Mouse (Mus musculus) G1E (cell line): Measurements from ENCODE around the gene Mfsd1. TPM values are rescaled to one million over a fixed set of nuclear protein-coding genes. Genes with fewer than 3 reads are reported as not detected.

Experiments
- ATAC-seq: 2 replicates; pipeline ENCODE4 v1.8.0; 2016; ENCODE audit warnings: mild to moderate bottlenecking; ENCODE audit not compliant: insufficient number of reproducible peaks, poor library complexity, low FRiP score, severe bottlenecking; ENCODE audit errors: extremely low read depth
- DNase-seq: peaks from one replicate; pipeline ENCODE4 v3.0.0; 2012; ENCODE audit warnings: low spot score
- H3K27me3 ChIP-seq: 2 replicates; pipeline ENCODE4 v1.6.1; 2012; ENCODE audit warnings: mild to moderate bottlenecking, low read length, inconsistent platforms; ENCODE audit not compliant: insufficient read depth
- H3K36me3 ChIP-seq: replicated peaks from 2 replicates; pipeline ENCODE3; 2012; ENCODE audit warnings: mild to moderate bottlenecking, inconsistent platforms
- H3K4me1 ChIP-seq: 2 replicates; pipeline ENCODE4 v1.6.1; 2012; ENCODE audit warnings: low read depth, low read length, inconsistent platforms, mixed read lengths; ENCODE audit not compliant: insufficient read depth
- H3K4me3 ChIP-seq: 2 replicates; pipeline ENCODE4 v1.5.1; 2012; ENCODE audit warnings: low read depth, mild to moderate bottlenecking, inconsistent platforms, low read length, moderate library complexity, mixed read lengths
- H3K9me3 ChIP-seq: replicated peaks from 2 replicates; pipeline ENCODE4 v1.6.1; 2012; ENCODE audit warnings: inconsistent platforms
- CTCF ChIP-seq: IDR thresholded peaks from 2 replicates; pipeline ENCODE4 v1.5.1; 2012; ENCODE audit warnings: low read depth, low read length, inconsistent platforms, mixed read lengths
- GATA1 ChIP-seq: IDR thresholded peaks from 2 replicates; pipeline ENCODE4 v1.6.1; 2012; ENCODE audit warnings: borderline replicate concordance, low read length, inconsistent platforms, mixed read lengths
- GATA2 ChIP-seq: IDR thresholded peaks from 2 replicates; pipeline ENCODE4 v1.6.1; 2012; ENCODE audit warnings: low read depth, low read length, inconsistent platforms, borderline replicate concordance
- POLR2AphosphoS5 ChIP-seq: IDR thresholded peaks from 2 replicates; pipeline ENCODE4 v1.6.1; 2012; ENCODE audit warnings: low read depth, low read length, inconsistent platforms; ENCODE audit not compliant: insufficient replicate concordance
- TAL1 ChIP-seq: conservative IDR thresholded peaks from 2 replicates; pipeline ENCODE4 v1.6.1; 2012; ENCODE audit warnings: low read depth, low read length, inconsistent platforms, mixed read lengths
- polyA plus RNA-seq: library from polyadenylated mRNA; stranded (reverse); fragments of >175 nt; gene quantifications from 2 replicates; pipeline ENCODE4 v1.2.3, GENCODE M21; 2012
- total RNA-seq, 2 experiments: library from RNA; stranded (forward) in 1 of 2; stranded (reverse) in 1 of 2; fragments of 200-1000 nt in 1 of 2; fragments of >200 nt in 1 of 2; fragmentation: Nextera tagmentation in 1 of 2; gene quantifications; 2 replicates each; pipeline ENCODE4 v1.2.3; 2014 to 2017

The Mfsd1 gene
- total and polyA plus RNA-seq, 3 experiments = 24.0 to 206 (median 30.1) TPM

DNA sequence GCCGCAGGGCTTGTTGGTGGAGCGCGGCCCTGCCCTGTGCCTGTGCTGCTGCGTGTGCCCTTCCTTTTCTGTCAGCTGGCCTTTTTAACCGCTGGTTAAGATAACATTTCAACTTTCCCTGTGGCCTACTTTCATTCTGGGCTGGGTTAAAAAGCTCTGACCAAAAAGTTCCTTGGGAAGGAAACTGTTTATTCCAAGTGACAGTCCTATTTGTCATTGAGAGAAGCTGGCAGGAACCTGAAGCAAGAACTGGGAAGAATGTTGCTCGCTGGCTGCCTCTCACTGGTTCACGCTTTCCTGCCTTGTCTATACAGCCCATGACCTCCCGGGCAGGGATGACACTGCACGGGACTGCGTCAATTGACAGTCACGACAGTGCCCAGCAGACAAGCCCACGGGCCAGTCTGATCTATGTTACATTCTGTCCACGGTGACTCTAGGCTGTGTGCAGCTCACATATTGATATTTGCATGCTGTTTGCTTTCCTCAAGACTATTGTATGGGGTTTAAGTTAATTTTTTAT is 19.1 kb downstream of the Mfsd1 start:
- TF ChIP-seq TAL1 (no peak), POLR2AphosphoS5 (no peak), CTCF (no peak), GATA1 (no peak), GATA2 (no peak)
- no peak overlapping the region for H3K4me3 ChIP-seq
- DNase-seq (no peak), ATAC-seq (no peak)
- no peaks in the 10 kb centered on the region for H3K4me1 ChIP-seq
- peaks cover 65% of the 10 kb centered on the region for H3K36me3 ChIP-seq
- no peaks in the 10 kb centered on the region for H3K9me3 ChIP-seq
- H3K27me3 ChIP-seq = no peaks in the 10 kb centered on the region

DNA sequence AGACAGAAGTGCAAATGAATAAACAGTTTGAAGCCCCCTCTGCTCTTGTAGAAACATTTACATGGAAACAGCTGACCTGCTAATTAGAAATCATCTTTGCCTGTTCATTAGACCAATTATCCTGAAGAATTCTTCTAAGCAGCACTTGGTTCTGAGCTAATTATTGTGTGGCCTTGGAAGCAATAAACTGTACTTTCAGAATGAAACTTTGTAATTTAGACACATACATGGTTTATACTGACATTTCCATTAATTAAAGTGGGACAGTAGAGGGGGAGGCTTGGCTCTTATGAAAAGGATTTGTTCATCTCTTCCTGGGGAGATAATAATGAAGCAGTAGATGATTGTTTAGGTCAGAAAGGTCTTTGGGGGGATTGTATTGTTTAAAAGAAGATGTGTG is 35.7 kb downstream of the Mfsd1 start:
- no peak for ATAC-seq
- H3K27me3 ChIP-seq = peaks cover 7% of the 10 kb centered on the region
- H3K36me3 ChIP-seq = no peaks in the 10 kb centered on the region
- H3K4me1 ChIP-seq = no peaks in the 10 kb centered on the region
- H3K9me3 ChIP-seq = no peaks in the 10 kb centered on the region
- no peak for DNase-seq
- H3K4me3 ChIP-seq = no peak overlapping the region
- TF ChIP-seq CTCF (no peak), TAL1 (no peak), GATA2 (no peak), GATA1 (no peak), POLR2AphosphoS5 (no peak)

DNA sequence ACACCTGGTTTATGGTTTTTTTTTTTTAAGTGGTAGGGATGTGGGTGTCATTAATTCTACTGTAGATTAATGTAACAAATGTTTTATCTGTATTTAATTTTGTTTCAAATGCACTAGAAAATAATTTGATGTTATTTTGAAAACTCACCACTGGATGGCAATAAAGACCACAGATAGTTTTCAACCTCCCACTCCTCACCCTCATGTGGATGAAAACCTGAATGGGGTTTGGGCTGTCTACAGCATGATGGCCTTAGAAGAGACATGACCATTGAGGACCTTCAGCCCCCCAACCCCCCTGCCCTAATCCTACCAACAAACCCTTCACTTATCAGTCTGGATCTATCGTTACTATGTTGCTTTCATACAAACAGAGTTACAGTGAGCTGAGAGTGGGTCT is 42.1 kb downstream of the Mfsd1 start:
- ATAC-seq (no peak), DNase-seq (no peak)
- TF ChIP-seq POLR2AphosphoS5 (no peak), GATA2 (no peak), TAL1 (no peak), CTCF (no peak), GATA1 (no peak)
- Histone ChIP-seq H3K27me3 (peaks cover 2% of the 10 kb centered on the region; the same call in 1 of the 2 replicates), H3K9me3 (no peaks in the 10 kb centered on the region), H3K4me3 (no peak overlapping the region), H3K36me3 (no peaks in the 10 kb centered on the region), H3K4me1 (no peaks in the 10 kb centered on the region)

DNA sequence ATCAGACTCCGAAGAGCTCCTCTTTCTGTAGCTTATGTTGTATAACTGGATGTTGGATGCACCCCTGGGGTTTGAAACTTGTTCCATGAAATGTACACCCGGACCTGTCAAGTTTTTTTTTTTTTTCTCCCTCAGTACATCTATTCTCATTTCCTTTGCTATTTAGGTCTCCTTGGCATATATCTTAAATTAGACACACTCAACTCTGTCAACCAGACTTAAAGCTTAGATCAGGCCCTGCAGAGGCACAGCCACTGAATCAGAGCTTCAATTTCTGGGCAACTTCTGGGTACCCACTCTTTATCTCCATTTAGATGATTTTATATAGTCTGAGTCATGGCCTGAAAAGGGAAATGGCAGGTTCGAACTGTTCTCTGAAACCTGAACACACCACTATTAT is 60.6 kb downstream of the Mfsd1 start:
- no peaks in the 10 kb centered on the region for H3K27me3 ChIP-seq
- no peak overlapping the region for H3K4me3 ChIP-seq
- no peaks in the 10 kb centered on the region for H3K9me3 ChIP-seq
- H3K36me3 ChIP-seq = no peaks in the 10 kb centered on the region
- no peaks in the 10 kb centered on the region for H3K4me1 ChIP-seq
- no peak for DNase-seq
- TF ChIP-seq TAL1 = no peak
- TF ChIP-seq GATA2 = no peak
- no peak for TF ChIP-seq POLR2AphosphoS5
- no peak for TF ChIP-seq CTCF
- TF ChIP-seq GATA1 = no peak
- ATAC-seq = no peak

DNA sequence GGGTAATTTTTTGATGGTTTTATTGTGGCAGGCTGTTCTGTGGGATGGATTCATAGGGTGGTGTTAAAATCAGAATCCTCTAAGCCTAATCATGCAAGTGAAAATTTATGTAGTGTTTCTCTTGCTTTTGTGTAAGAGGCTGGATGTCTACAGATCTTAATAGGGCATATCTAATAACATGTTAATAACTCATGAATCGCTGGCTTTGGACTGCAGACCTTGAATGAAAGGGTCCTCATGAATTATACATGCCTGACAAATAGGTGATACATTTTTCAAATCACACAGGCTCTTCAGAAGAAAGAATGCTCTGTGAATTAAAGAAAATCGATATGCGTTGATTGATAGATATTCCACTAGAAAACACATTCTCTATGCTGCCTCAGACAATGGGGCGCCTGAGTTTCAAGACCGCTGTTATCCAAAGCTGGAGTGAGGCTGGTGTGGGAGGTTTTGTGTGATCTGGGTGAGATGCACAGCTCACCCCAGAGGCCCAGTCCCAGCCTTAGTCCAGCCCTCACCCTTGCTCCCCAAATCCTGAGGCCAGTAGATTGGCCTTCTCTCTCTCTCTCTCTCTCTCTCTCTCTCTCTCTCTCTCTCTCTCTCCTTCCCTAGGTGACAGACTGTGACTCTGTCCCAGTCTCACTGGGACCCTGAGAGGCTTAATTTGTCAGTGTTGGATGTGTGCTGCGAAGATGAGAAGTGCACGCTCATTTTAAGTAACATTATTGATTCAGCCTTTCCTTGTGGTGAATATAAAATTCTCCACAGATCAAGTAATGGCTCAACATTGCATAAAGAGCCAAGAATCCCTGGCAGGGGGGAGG is 63.3 kb downstream of the Mfsd1 start:
- no peaks in the 10 kb centered on the region for H3K4me1 ChIP-seq
- H3K27me3 ChIP-seq = no peaks in the 10 kb centered on the region
- no peaks in the 10 kb centered on the region for H3K36me3 ChIP-seq
- TF ChIP-seq POLR2AphosphoS5 (no peak), TAL1 (no peak), GATA1 (no peak), GATA2 (no peak), CTCF (no peak)
- DNase-seq (no peak), ATAC-seq (no peak)
- H3K4me3 ChIP-seq = no peak overlapping the region
- no peaks in the 10 kb centered on the region for H3K9me3 ChIP-seq

Other genes with a start within 250 kb of the Mfsd1 start
- not detected in 2 replicates for gene Mlf1, start 208.6 kb upstream of the Mfsd1 start, total RNA-seq (2014; fragmentation: Nextera tagmentation)
- not detected in 2 replicates for gene Mlf1, start 208.6 kb upstream of the Mfsd1 start, total RNA-seq (2017)
- not detected in 2 replicates for gene Mlf1, start 208.6 kb upstream of the Mfsd1 start, polyA plus RNA-seq
- not detected in 2 replicates for gene Gm17402, start 207.6 kb upstream of the Mfsd1 start, total RNA-seq (2014; fragmentation: Nextera tagmentation)
- not detected in 2 replicates for gene Gm17402, start 207.6 kb upstream of the Mfsd1 start, total RNA-seq (2017)
- not detected in 2 replicates for gene Gm17402, start 207.6 kb upstream of the Mfsd1 start, polyA plus RNA-seq
- gene Gfm1, start 152.6 kb upstream of the Mfsd1 start, total RNA-seq (2014; fragmentation: Nextera tagmentation) = 74.6 and 84.0 TPM in 2 replicates
- 81.0 and 89.4 TPM in 2 replicates for gene Gfm1, start 152.6 kb upstream of the Mfsd1 start, total RNA-seq (2017)
- gene Gfm1, start 152.6 kb upstream of the Mfsd1 start, polyA plus RNA-seq = 8.0 and 9.7 TPM in 2 replicates
- 44.2 and 59.2 TPM in 2 replicates for gene Lxn, start 118.8 kb upstream of the Mfsd1 start, total RNA-seq (2014; fragmentation: Nextera tagmentation)
- 84.6 and 92.3 TPM in 2 replicates for gene Lxn, start 118.8 kb upstream of the Mfsd1 start, total RNA-seq (2017)
- 26.1 and 30.6 TPM in 2 replicates for gene Lxn, start 118.8 kb upstream of the Mfsd1 start, polyA plus RNA-seq
- gene Rarres1, start 67.2 kb upstream of the Mfsd1 start, total RNA-seq (2014; fragmentation: Nextera tagmentation) = not detected in 2 replicates
- gene Rarres1, start 67.2 kb upstream of the Mfsd1 start, total RNA-seq (2017) = 0.38 and 0.46 TPM in 2 replicates
- gene Rarres1, start 67.2 kb upstream of the Mfsd1 start, polyA plus RNA-seq = not detected in 2 replicates